Mouse (Mus musculus) testis, adult 2 months (tissue): Measurements from ENCODE around the gene Aprt.

ENCODE experiments used
- CTCF ChIP-seq: fragments of 200-500 bp; IDR thresholded peaks from 2 replicates; pipeline ENCODE4 v1.5.1; 2012; ENCODE audit warnings: low read depth, mild to moderate bottlenecking, inconsistent platforms, low read length, moderate library complexity; ENCODE audit not compliant: control insufficient read depth, insufficient read depth, insufficient replicate concordance
- POLR2A ChIP-seq: fragments of 200-500 bp; IDR thresholded peaks from 2 replicates; pipeline ENCODE4 v1.6.1; 2012; ENCODE audit warnings: low read depth, mild to moderate bottlenecking, inconsistent platforms, low read length, moderate library complexity; ENCODE audit not compliant: control insufficient read depth

DNA sequence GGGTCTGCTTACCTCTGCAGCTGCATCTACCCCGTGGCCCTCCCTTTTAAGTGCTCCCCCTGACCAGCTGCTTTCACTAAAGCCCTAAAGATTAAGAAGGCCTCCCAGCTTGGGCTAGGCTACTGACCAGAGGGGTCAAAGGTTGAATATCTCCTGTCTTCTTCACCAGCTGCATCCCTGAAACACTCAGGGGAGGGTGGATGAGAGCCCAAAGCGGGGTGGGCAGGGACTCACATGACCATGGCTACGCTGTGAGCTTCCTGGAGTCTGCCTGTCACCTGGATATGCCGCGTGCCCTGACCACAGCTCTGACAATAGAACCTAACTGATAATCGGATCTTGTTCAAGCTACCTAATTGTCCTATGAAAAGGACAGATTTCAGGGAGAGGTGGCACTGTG lies 46.0 kb upstream of the Aprt start, which contains the start of gene Pabpn1l:
- TF ChIP-seq POLR2A (no peak), CTCF (no peak)
